Mouse (Mus musculus) small intestine, adult 2 months (tissue): ENCODE data around the gene Fig4. TPM values are rescaled to one million over a fixed set of nuclear protein-coding genes. Genes with fewer than 3 reads are reported as not detected.

Source experiments
- H3K27ac ChIP-seq: fragments of 200-500 bp; 2 replicates; pipeline ENCODE4 v1.5.1; 2012; ENCODE audit warnings: low read depth, low read length, control low read depth, inconsistent platforms; ENCODE audit not compliant: insufficient read depth
- H3K27me3 ChIP-seq: fragments of 200-500 bp; 2 replicates; pipeline ENCODE4 v1.6.1; 2012; ENCODE audit warnings: mild to moderate bottlenecking, moderate library complexity, low read length, inconsistent platforms; ENCODE audit not compliant: control insufficient read depth, insufficient read depth
- H3K36me3 ChIP-seq: fragments of 200-500 bp; 2 replicates; pipeline ENCODE4 v1.6.1; 2012; ENCODE audit warnings: mild to moderate bottlenecking, low read length, control low read depth, inconsistent platforms; ENCODE audit not compliant: control insufficient read depth, insufficient read depth
- H3K4me1 ChIP-seq: fragments of 200-500 bp; 2 replicates; pipeline ENCODE4 v1.6.1; 2012; ENCODE audit warnings: low read length, inconsistent platforms, mixed read lengths; ENCODE audit not compliant: control insufficient read depth, insufficient read depth, insufficient read length
- H3K4me3 ChIP-seq: fragments of 200-500 bp; 2 replicates; pipeline ENCODE4 v1.5.1; 2012; ENCODE audit warnings: low read depth, mild to moderate bottlenecking, control low read depth, inconsistent platforms, low read length, moderate library complexity
- CTCF ChIP-seq: fragments of 200-500 bp; IDR thresholded peaks from 2 replicates; pipeline ENCODE4 v1.5.1; 2012; ENCODE audit warnings: low read depth, mild to moderate bottlenecking, control low read depth, inconsistent platforms, low read length, moderate library complexity, mixed read lengths; ENCODE audit not compliant: insufficient replicate concordance, insufficient read length; ENCODE audit errors: extremely low read depth
- POLR2A ChIP-seq: fragments of 200-500 bp; IDR thresholded peaks from 2 replicates; pipeline ENCODE4 v1.6.1; 2012; ENCODE audit warnings: low read depth, mild to moderate bottlenecking, control low read depth, inconsistent platforms, low read length, moderate library complexity
- WGBS: fragments of 180-500 bp; shearing (Covaris S2); methylation state at CpG from one replicate; pipeline ENCODE4 v1.1.7; 2018; 5-methylcytosine and 5-hydroxymethylcytosine counted together
- polyA plus RNA-seq: library from polyadenylated mRNA; depleted of rRNA; stranded (reverse); fragments of >200 nt; gene quantifications from 2 replicates; pipeline ENCODE4 v1.2.3, GENCODE M21; 2012; rRNA removed

Fig4 gene
- polyA plus RNA-seq, 1 experiment, result 7.6 TPM

GRCm38 (mm10) chr10:41150496-41150895 is 152.6 kb downstream of the Fig4 start:
- WGBS, result 70% methylated on average over 2 of the region's 2 CpGs
- Histone ChIP-seq H3K4me3 (no peak overlapping the region), H3K4me1 (no peaks in the 10 kb centered on the region), H3K36me3 (no peaks in the 10 kb centered on the region), H3K27ac (no peak overlapping the region), H3K27me3 (no peaks in the 10 kb centered on the region)
- TF ChIP-seq POLR2A, result no peak

- 67% methylated on average over 3 of the region's 3 CpGs for WGBS
- no peak overlapping the region for H3K27ac ChIP-seq
- H3K4me1 ChIP-seq, result no peaks in the 10 kb centered on the region
- H3K27me3 ChIP-seq, result no peaks in the 10 kb centered on the region
- H3K36me3 ChIP-seq, result no peaks in the 10 kb centered on the region
- TF ChIP-seq CTCF (no peak), POLR2A (no peak)
- no peak overlapping the region for H3K4me3 ChIP-seq
Observed at GRCm38 (mm10) chr10:41149307-41149706, 153.8 kb downstream of the Fig4 start.

- H3K36me3 ChIP-seq, result no peaks in the 10 kb centered on the region
- no peaks in the 10 kb centered on the region for H3K4me1 ChIP-seq
- no peaks in the 10 kb centered on the region for H3K27me3 ChIP-seq
- no peak overlapping the region for H3K27ac ChIP-seq
- 81% methylated on average over 2 of the region's 2 CpGs for WGBS
- no peak for TF ChIP-seq CTCF
- no peak for TF ChIP-seq POLR2A
- no peak overlapping the region for H3K4me3 ChIP-seq
Observed at GRCm38 (mm10) chr10:41146141-41146540, 156.9 kb downstream of the Fig4 start.

Other genes with a start within 250 kb of the Fig4 start
- gene Gpr6, start 231.0 kb downstream of the Fig4 start, polyA plus RNA-seq, result 0.53 and 0.56 TPM in 2 replicates
- not detected in 2 replicates for gene Ak9, start 720 bp upstream of the Fig4 start, polyA plus RNA-seq
- 7.0 and 15.7 TPM in 2 replicates for gene Zbtb24, start 147.1 kb upstream of the Fig4 start, polyA plus RNA-seq
- 78.0 and 164 TPM in 2 replicates for gene Mical1, start 173.1 kb upstream of the Fig4 start, polyA plus RNA-seq
- gene Smpd2, start 187.1 kb upstream of the Fig4 start, polyA plus RNA-seq, result 49.9 and 121 TPM in 2 replicates
- gene Ppil6, start 187.2 kb upstream of the Fig4 start, polyA plus RNA-seq, result 0.15 TPM in 1 of 2 replicates, not detected in the other
- gene Cd164, start 216.2 kb upstream of the Fig4 start, polyA plus RNA-seq, result 56.9 and 81.6 TPM in 2 replicates